Mouse (Mus musculus) midbrain, embryonic 10.5 days (tissue): ENCODE data around the gene Gpr87. TPM values are rescaled to one million over a fixed set of nuclear protein-coding genes. Genes with fewer than 3 reads are reported as not detected.
"Not testable (repeated sequence)": the region's sequence is repeated elsewhere in the genome, so short reads cannot be mapped to it uniquely, and the experiment has no call there.

Source experiments
- DNase-seq: peaks from one replicate; pipeline ENCODE4 v3.0.0-alpha.2; 2017; ENCODE audit warnings: low spot score
- H3K27ac ChIP-seq: fragments of 300-500 bp; sonication (generic); replicated peaks from 2 replicates; pipeline ENCODE4 v1.5.1; 2016; ENCODE audit warnings: mild to moderate bottlenecking
- H3K27me3 ChIP-seq: fragments of 300-500 bp; sonication (generic); 2 replicates; pipeline ENCODE4 v1.6.1; 2016; ENCODE audit warnings: low read depth, mild to moderate bottlenecking; ENCODE audit not compliant: poor library complexity, severe bottlenecking
- H3K36me3 ChIP-seq: fragments of 300-500 bp; sonication (generic); 2 replicates; pipeline ENCODE4 v1.6.1; 2016; ENCODE audit warnings: mild to moderate bottlenecking, moderate library complexity
- H3K4me1 ChIP-seq: fragments of 300-500 bp; sonication (generic); 2 replicates; pipeline ENCODE4 v1.6.1; 2016
- H3K4me3 ChIP-seq: fragments of 300-500 bp; sonication (generic); 2 replicates; pipeline ENCODE4 v1.5.1; 2016; ENCODE audit warnings: mild to moderate bottlenecking, moderate library complexity
- H3K9me3 ChIP-seq: fragments of 300-500 bp; sonication (generic); replicated peaks from 2 replicates; pipeline ENCODE4 v1.6.1; 2016; ENCODE audit warnings: mild to moderate bottlenecking
- WGBS: fragments of 180-500 bp; shearing (Covaris S2); methylation state at CpG from one replicate; pipeline ENCODE4 v1.1.7; 2016; 5-methylcytosine and 5-hydroxymethylcytosine counted together
- polyA plus RNA-seq: library from polyadenylated mRNA; unstranded; fragments of >200 nt; fragmentation: Nextera tagmentation; extraction: Ambion mirVana; gene quantifications from 2 replicates; pipeline ENCODE4 v1.2.1, GENCODE M21; 2016

Gene Gpr87
- polyA plus RNA-seq, 1 experiment from 2014 or later: 0.16 TPM

DNA sequence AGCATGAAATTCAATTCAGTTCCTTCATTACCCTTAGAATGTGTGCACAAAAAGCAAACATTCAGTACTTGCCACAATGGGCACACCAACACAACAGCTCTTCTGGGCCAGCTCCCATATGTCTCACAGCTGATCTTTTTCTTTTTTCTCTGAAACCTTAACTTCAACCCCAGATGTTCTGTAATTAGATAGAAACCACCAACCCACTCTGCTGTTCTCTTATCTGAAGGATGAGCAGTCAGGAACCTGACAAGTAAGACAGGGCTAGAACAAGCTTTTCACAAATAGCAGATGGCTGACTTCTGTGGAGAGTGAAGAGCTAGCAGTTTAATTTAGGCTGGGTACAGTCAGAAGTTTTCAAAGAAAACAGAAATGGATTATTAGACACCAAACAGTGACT lies 45.3 kb downstream of the Gpr87 start:
- no peak for DNase-seq
- Histone ChIP-seq H3K27ac (no peak overlapping the region), H3K9me3 (no peaks in the 10 kb centered on the region), H3K4me3 (no peak overlapping the region), H3K27me3 (no peaks in the 10 kb centered on the region), H3K36me3 (no peaks in the 10 kb centered on the region), H3K4me1 (no peaks in the 10 kb centered on the region)

DNA sequence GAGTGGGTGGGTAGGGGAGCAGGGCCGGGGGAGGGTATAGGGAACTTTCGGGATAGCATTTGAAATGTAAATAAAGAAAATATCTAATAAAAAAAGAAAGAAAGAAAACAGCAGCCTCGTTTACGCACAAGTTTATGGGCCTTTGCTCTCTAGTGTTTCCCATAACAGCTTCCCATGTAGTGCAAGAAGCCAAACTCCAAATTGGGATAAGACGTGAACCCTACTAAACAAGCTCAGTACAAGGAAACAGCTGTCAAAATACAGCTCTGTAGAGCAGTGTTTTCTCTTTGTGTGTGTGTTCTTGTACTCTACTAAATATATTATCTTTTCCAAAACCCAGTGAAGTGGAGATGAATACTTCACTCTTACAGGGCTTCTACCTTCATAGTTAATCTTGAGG lies 49.7 kb downstream of the Gpr87 start:
- DNase-seq: no peak
- Histone ChIP-seq H3K27ac (no peak overlapping the region), H3K4me3 (no peak overlapping the region), H3K36me3 (no peaks in the 10 kb centered on the region), H3K9me3 (no peaks in the 10 kb centered on the region), H3K27me3 (no peaks in the 10 kb centered on the region), H3K4me1 (no peaks in the 10 kb centered on the region)
- WGBS: 83% methylated on average over 5 of the region's 5 CpGs

DNA sequence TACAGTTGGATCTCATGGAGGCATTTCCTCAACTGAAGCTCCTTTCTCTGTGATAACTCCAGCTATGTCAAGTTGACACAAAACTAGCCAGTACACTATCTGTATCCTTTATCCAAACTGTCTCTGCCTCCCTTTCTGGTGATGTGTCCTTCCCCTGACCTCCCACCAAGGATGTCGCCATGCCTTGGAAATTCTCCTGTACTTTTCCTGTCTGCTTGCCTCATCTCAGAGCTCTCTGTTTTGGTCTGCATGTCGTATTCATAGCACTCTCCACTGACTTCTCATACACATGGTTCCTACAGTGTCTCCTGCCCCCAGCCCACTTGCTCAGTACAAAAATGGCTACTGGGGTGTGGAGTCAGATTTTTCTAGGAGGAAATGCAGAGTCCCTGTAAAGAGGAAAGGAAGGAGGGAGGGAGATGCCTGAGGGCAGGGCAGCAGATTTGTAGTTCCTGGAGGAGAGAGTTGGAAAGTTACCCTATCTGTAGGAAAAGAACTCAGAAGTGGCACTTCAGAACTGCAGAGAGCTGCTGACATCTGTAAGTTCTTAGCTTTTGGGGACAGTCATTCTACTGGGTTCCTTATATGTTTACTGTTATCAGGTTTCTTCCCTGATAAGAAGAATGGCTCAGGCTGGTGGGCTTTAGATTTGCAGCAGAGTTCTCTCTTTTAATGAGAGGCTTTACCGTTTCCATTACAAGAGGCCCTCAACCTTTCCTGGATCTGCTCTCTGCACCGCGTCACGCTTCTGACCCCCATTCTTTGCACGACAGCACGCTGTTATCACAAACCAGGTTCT lies 53.2 kb downstream of the Gpr87 start:
- H3K4me3 ChIP-seq: no peak overlapping the region
- DNase-seq: no peak
- no peaks in the 10 kb centered on the region for H3K36me3 ChIP-seq
- no peaks in the 10 kb centered on the region for H3K9me3 ChIP-seq
- H3K27me3 ChIP-seq: no peaks in the 10 kb centered on the region
- WGBS: 75% methylated on average over 8 of the region's 8 CpGs
- H3K27ac ChIP-seq: no peak overlapping the region
- H3K4me1 ChIP-seq: no peaks in the 10 kb centered on the region

DNA sequence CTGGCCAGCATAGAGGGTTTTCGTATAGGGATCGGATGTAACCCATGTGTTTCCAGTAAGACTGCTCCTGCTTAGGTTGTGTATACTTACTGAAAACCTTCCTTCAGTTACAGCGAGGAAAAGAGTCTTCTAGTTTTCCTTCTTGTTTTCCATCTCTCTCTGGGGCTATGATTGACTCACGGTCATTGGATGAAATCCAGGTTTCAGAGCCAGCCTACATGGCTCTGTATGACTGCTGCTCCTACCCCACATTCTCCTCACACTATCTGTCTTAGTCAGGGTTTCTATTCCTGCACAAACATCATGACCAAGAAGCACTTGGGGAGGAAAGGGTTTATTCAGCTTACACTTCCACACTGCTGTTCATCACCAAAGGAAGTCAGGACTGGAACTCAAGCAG lies 54.0 kb downstream of the Gpr87 start:
- not testable (repeated sequence) for H3K36me3 ChIP-seq, DNase-seq, H3K4me3 ChIP-seq, H3K27ac ChIP-seq, H3K4me1 ChIP-seq, H3K27me3 ChIP-seq, H3K9me3 ChIP-seq
- 95% methylated on average over 4 of the region's 4 CpGs for WGBS

DNA sequence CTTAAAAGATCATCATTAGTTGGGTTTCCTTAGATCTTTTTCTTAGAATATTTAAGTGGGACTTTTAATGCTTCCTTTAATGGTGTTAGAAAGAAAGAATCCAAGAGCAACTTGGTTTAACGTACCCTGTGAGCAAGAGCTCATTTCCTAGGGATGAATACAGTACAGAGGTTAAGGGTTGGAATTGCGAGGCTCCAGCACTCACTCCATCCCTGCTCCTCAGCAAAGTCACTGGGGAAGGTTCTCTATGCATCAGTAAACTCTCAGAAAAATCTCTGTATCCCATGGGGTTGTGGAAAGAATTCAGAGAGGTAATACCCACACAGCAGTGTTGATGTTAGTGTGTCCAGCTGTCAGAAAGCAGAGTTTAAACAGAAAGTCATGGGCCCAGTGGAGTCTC lies 54.8 kb downstream of the Gpr87 start:
- peaks cover 6% of the 10 kb centered on the region for H3K4me1 ChIP-seq
- no peaks in the 10 kb centered on the region for H3K36me3 ChIP-seq
- no peak overlapping the region for H3K27ac ChIP-seq
- H3K9me3 ChIP-seq: no peaks in the 10 kb centered on the region
- no peak overlapping the region for H3K4me3 ChIP-seq
- H3K27me3 ChIP-seq: no peaks in the 10 kb centered on the region
- 84% methylated on average over 2 of the region's 2 CpGs for WGBS
- no peak for DNase-seq

DNA sequence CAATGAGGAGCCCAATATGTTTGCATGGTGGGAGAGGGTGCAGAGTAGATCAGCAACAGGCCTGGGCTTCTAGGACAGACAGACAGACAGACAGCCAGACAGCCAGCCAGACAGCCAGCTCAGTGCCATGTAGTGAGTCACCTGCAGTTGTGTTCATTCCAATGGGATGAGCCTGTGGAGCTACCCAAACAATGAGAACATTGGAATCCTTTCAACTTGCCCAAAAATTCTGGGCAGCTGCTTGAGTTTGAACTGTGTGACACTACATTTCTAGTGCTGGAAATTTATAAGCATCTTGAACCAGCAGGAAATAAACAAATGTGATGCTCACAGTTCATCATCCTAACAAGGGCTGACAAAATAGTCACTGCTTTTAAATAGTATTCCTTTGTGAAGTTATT lies 55.3 kb downstream of the Gpr87 start:
- no peaks in the 10 kb centered on the region for H3K9me3 ChIP-seq
- no peak overlapping the region for H3K27ac ChIP-seq
- H3K27me3 ChIP-seq: no peaks in the 10 kb centered on the region
- no peaks in the 10 kb centered on the region for H3K36me3 ChIP-seq
- no peak overlapping the region for H3K4me3 ChIP-seq
- DNase-seq: no peak
- peaks cover 6% of the 10 kb centered on the region for H3K4me1 ChIP-seq

DNA sequence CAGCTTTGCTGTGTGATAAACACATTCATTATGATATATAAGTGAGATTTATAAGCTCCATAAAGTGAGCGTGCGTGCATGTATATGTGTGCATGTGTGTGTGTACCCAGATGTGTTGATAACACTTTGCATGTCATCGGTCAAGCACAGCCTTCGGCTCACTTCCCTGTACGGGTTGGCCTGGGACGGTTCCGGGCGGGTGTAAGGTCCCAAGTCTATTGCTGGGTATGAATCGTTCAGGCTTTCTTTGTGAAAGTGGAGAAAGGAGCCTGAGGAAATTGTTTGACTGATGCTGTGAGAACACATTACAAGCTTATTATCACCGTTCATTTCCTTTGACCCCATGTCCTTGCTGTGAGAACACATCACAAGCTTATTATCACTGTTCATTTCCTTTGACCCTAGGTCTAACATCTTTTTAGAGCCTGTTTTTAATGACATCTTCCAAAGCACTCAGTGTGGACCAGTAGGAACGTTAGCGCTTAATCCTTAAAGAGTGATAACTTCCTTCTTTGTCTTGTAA lies 55.9 kb downstream of the Gpr87 start:
- Histone ChIP-seq H3K36me3 (no peaks in the 10 kb centered on the region), H3K4me3 (no peak overlapping the region), H3K27me3 (no peaks in the 10 kb centered on the region), H3K4me1 (peaks cover 6% of the 10 kb centered on the region), H3K9me3 (no peaks in the 10 kb centered on the region), H3K27ac (no peak overlapping the region)
- 85% methylated on average over 12 of the region's 12 CpGs for WGBS
- no peak for DNase-seq

DNA sequence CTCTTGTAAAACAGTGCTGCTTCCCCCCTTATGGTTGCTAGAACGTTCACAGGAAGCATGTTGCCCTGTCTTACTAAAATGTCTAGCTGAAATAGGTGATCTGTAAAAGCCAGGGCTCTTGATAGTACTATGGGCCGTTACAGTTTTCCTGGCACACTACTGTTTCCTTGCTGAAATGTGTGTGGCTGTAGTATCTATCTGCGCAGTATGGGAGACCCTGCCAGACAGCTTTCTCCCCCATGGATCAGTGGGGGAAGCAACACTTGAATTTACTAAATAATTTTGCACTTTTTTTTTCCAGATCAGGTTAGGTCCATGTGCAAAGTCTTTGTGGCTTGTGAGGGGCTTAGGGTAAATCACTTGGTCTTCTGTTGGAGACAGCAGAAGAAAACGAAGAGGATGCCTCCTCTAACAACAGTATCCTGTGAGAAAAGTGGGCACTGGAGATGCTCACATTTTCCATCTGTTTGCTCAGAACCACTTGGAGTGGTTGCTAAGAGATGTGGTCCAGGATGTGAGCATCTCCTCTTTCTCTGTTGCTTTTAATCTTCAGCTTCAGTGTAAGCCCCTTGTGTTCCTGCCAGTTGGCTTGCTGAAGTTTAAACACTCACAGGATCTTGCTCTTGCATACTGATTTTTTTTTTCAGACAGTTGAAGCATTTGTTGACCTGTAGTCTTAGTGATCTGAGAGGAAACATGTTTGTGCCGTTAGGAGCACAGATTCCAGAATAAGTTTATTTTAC lies 58.8 kb downstream of the Gpr87 start:
- Histone ChIP-seq H3K9me3 (no peaks in the 10 kb centered on the region), H3K4me1 (peaks cover 6% of the 10 kb centered on the region), H3K27ac (no peak overlapping the region; the same call in 1 of the 2 replicates), H3K27me3 (no peaks in the 10 kb centered on the region), H3K4me3 (no peak overlapping the region), H3K36me3 (peaks cover 2% of the 10 kb centered on the region; the same call in 1 of the 2 replicates)
- 74% methylated on average over 5 of the region's 5 CpGs for WGBS
- no peak for DNase-seq

DNA sequence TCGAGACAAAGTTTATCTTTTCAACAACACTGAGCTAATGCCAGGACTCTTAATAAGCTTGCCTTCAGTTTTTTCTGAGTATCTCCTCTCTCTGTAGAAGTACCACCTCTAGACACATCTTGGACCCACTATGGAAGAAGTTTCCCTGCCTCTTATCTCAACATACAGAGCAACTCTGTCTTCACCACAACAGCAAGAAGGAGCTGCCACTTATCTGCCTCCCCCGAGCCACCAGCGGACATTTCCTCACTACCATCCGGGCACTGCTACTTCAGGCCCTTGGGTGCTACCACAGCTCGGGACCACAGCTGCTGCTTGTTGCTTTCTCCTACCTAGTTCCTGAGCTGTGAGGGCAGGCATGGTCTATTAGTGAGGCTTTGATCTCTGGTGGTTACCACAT lies 61.7 kb downstream of the Gpr87 start:
- 89% methylated on average over 5 of the region's 5 CpGs for WGBS
- H3K36me3 ChIP-seq: peaks cover 2% of the 10 kb centered on the region; the same call in 1 of the 2 replicates
- no peak overlapping the region for H3K27ac ChIP-seq
- H3K4me3 ChIP-seq: no peak overlapping the region
- DNase-seq: no peak
- H3K9me3 ChIP-seq: no peaks in the 10 kb centered on the region
- peaks cover 6% of the 10 kb centered on the region for H3K4me1 ChIP-seq
- H3K27me3 ChIP-seq: no peaks in the 10 kb centered on the region

DNA sequence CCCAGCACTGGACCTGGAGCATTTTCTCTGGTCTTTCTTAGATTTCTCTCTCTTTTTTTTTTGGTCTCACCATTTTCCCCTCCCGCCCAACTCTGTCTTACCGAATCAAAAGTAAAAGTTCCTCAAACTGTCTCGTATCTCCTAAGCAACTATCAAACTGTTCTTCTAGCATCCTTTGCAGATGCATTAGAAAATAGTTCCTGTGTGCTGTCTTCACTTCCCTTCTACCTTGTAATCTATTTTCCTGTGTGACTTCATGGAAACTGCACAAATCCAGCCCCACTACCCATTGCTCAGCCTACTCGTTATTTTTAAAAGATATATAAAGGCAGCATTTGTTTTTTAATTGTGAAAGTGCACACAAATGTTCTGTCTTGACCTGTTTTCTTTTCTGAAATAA lies 62.9 kb downstream of the Gpr87 start:
- Histone ChIP-seq H3K27me3 (no peaks in the 10 kb centered on the region), H3K9me3 (no peaks in the 10 kb centered on the region), H3K4me3 (no peak overlapping the region), H3K4me1 (peaks cover 6% of the 10 kb centered on the region), H3K27ac (no peak overlapping the region), H3K36me3 (peaks cover 2% of the 10 kb centered on the region; the same call in 1 of the 2 replicates)
- DNase-seq: no peak
- whole genome bisulfite sequencing: 91% methylated on average over 4 of the region's 4 CpGs

DNA sequence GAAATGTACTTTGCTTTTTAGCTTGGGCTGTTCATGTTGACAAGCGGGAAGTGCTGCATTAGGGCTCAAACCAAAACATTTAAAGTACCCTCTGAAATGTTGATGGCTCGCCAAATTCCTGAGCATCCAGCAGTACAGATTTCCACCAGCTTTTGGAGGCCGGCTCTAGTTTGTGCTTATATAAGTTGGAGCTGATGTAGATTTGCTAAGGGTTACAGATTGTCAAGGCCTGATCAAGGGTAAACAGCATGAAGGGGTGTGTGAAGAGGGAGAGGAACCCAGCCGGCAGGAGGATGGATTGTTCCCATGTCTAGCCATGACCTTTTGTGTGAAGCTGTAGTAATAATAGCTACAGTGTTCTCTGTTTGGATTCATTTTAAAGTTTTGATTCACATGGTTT lies 63.8 kb downstream of the Gpr87 start:
- H3K27ac ChIP-seq: no peak overlapping the region
- DNase-seq: no peak
- peaks cover 2% of the 10 kb centered on the region; the same call in 1 of the 2 replicates for H3K36me3 ChIP-seq
- no peaks in the 10 kb centered on the region for H3K27me3 ChIP-seq
- H3K4me3 ChIP-seq: no peak overlapping the region
- H3K9me3 ChIP-seq: no peaks in the 10 kb centered on the region
- H3K4me1 ChIP-seq: peaks cover 4% of the 10 kb centered on the region
- 85% methylated on average over 4 of the region's 4 CpGs for whole genome bisulfite sequencing

DNA sequence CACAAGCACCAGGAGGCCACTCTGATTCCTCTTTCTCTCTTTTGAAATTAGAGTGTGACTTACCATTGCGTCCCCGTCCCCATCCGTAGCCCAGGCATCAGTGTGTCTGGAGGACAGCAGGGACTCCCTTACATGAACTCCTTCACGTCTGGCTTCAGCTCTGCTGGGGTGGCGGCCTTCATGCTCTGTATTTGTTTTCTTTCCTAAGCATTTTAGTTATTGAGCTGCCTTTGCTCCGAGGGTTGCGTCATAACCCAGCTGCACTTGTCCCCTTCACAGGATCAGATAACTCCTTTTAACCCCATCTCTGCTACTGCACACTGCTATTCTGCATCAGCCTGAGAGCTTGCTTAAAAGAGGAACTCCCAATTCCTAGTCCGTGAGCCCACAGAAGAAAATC lies 64.5 kb downstream of the Gpr87 start:
- DNase-seq: no peak
- peaks cover 2% of the 10 kb centered on the region; the same call in 1 of the 2 replicates for H3K36me3 ChIP-seq
- no peaks in the 10 kb centered on the region for H3K27me3 ChIP-seq
- 0 out of 2 replicates have a peak, but pooled peaks cover 6% of the 10 kb centered on the region for H3K4me1 ChIP-seq
- no peak overlapping the region for H3K27ac ChIP-seq
- H3K9me3 ChIP-seq: no peaks in the 10 kb centered on the region
- 67% methylated on average over 8 of the region's 8 CpGs for WGBS
- no peak overlapping the region for H3K4me3 ChIP-seq

DNA sequence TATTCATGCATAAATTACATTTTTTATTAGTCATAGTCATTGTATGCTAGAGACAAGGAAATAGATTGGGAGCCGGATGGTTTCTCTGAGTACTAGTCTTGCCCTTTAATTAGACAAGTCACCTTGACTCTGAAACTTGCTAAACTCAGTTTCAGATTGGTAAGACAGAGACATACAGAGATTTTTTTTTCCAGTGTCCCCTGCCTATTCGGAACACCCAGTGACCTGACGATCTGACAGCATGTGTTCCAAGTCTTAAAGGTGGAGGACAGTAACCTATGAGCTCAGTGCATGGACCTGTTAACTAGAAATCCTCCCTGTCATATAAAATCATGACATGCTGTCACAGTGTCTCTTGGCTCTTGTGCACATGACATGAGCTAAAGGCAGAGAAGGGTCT lies 65.4 kb downstream of the Gpr87 start:
- H3K4me3 ChIP-seq: no peak overlapping the region
- no peaks in the 10 kb centered on the region for H3K9me3 ChIP-seq
- 0 out of 2 replicates have a peak, but pooled peaks cover 8% of the 10 kb centered on the region for H3K4me1 ChIP-seq
- no peaks in the 10 kb centered on the region for H3K27me3 ChIP-seq
- WGBS: 78% methylated on average over 3 of the region's 3 CpGs
- no peak overlapping the region for H3K27ac ChIP-seq
- DNase-seq: no peak
- H3K36me3 ChIP-seq: peaks cover 2% of the 10 kb centered on the region; the same call in 1 of the 2 replicates
